Mouse (Mus musculus) myocyte (in vitro differentiated cells): Measurements from ENCODE around the gene Fam174b. TPM values are rescaled to one million over a fixed set of nuclear protein-coding genes. Genes with fewer than 3 reads are reported as not detected.

Source experiments
- H3K27me3 ChIP-seq: one replicate; pipeline ENCODE4 v1.6.1; 2011; ENCODE audit not compliant: control insufficient read depth, insufficient read depth, insufficient read length
- H3K36me3 ChIP-seq: one replicate; pipeline ENCODE4 v1.6.1; 2011; ENCODE audit not compliant: control insufficient read depth, insufficient read depth
- H3K4me2 ChIP-seq: one replicate; pipeline ENCODE4 v1.6.1; 2011; ENCODE audit warnings: low read depth, control low read depth
- H3K4me3 ChIP-seq: one replicate; pipeline ENCODE4 v1.5.1; 2011; ENCODE audit warnings: mild to moderate bottlenecking, control low read depth, moderate library complexity
- H3K79me2 ChIP-seq: one replicate; pipeline ENCODE4 v1.6.1; 2011; ENCODE audit not compliant: control insufficient read depth, insufficient read depth
- H3ac ChIP-seq: one replicate; pipeline ENCODE4 v1.6.1; 2011; ENCODE audit not compliant: control insufficient read depth, insufficient read length
- CEBPB ChIP-seq: IDR thresholded peaks from 2 replicates; pipeline ENCODE4 v1.6.1; 2011; ENCODE audit warnings: mild to moderate bottlenecking, moderate library complexity; ENCODE audit not compliant: poor library complexity, insufficient read depth, severe bottlenecking
- E2F4 ChIP-seq: IDR thresholded peaks from one replicate; pipeline ENCODE4 v1.6.1; 2011; ENCODE audit warnings: mild to moderate bottlenecking, control low read depth, moderate library complexity; ENCODE audit not compliant: insufficient read depth
- MAX ChIP-seq: IDR thresholded peaks from one replicate; pipeline ENCODE4 v1.6.1; 2011; ENCODE audit warnings: low read depth, mild to moderate bottlenecking, control low read depth
- MYOD1 ChIP-seq, 3 experiments: IDR thresholded peaks; one replicate each; pipeline ENCODE4 v1.6.1; 2011; ENCODE audit warnings: control low read depth in 2 of 3, low read depth in 2 of 3, mild to moderate bottlenecking in 2 of 3, moderate library complexity in 1 of 3; ENCODE audit not compliant: insufficient read length in 2 of 3, control insufficient read depth in 1 of 3
- MYOG ChIP-seq, 3 experiments: IDR thresholded peaks; one replicate each; pipeline ENCODE4 v1.6.1; 2011; ENCODE audit warnings: control low read depth in 2 of 3, low read depth in 2 of 3, mild to moderate bottlenecking in 2 of 3; ENCODE audit not compliant: insufficient read length in 2 of 3, control insufficient read depth in 1 of 3, insufficient read depth in 1 of 3
- POLR2A ChIP-seq: IDR thresholded peaks from one replicate; pipeline ENCODE4 v1.6.1; 2011; ENCODE audit warnings: low read depth, mild to moderate bottlenecking, control low read depth, moderate library complexity; ENCODE audit not compliant: insufficient read length
- POLR2AphosphoS2 ChIP-seq: IDR thresholded peaks from one replicate; pipeline ENCODE4 v1.6.1; 2011; ENCODE audit warnings: low read depth, control low read depth; ENCODE audit not compliant: insufficient read length
- REST ChIP-seq: IDR thresholded peaks from one replicate; pipeline ENCODE4 v1.6.1; 2011; ENCODE audit warnings: mild to moderate bottlenecking, control low read depth, moderate library complexity; ENCODE audit not compliant: insufficient read depth, insufficient read length
- SRF ChIP-seq: IDR thresholded peaks from one replicate; pipeline ENCODE4 v1.6.1; 2011; ENCODE audit warnings: low read depth; ENCODE audit not compliant: control insufficient read depth, insufficient read length
- TCF12 ChIP-seq: IDR thresholded peaks from one replicate; pipeline ENCODE4 v1.6.1; 2011; ENCODE audit warnings: mild to moderate bottlenecking, control low read depth; ENCODE audit not compliant: poor library complexity, insufficient read depth, severe bottlenecking
- TCF3 ChIP-seq: IDR thresholded peaks from one replicate; pipeline ENCODE4 v1.6.1; 2011; ENCODE audit warnings: low read depth, control low read depth; ENCODE audit not compliant: insufficient read length
- USF1 ChIP-seq: IDR thresholded peaks from one replicate; pipeline ENCODE4 v1.6.1; 2011; ENCODE audit warnings: low read depth, mild to moderate bottlenecking, control low read depth, moderate library complexity
- polyA plus RNA-seq: library from polyadenylated mRNA; unstranded; fragments of >200 nt; fragmentation: generic; extraction: Trizol; gene quantifications from one replicate; pipeline ENCODE4 v1.2.1, GENCODE M21; 2012; ENCODE audit warnings: missing spikeins

The Fam174b gene
- polyA plus RNA-seq, 1 experiment, result not detected

DNA sequence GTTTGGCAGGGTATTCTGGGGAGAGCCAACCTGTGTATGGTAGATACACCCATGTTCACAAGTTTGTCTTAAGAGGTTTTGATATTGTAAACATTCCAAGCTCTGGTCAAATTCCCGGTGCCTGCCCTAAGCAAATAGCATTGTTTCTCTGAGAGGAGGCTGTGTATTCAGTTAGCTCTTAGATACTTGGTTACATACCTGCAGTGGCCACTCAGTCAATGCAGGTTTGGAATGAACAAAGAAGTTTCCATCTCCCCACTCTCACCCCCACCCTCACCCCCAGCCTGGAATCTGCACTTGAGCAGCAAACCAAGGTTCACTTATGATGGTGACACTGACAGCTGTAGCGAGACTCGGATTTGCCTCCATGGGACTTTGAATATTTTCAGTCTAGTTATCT lies 52.5 kb downstream of the Fam174b start:
- Histone ChIP-seq H3K79me2 (no peaks in the 10 kb centered on the region), H3K4me2 (no peak overlapping the region), H3ac (no peak overlapping the region), H3K4me3 (no peak overlapping the region), H3K36me3 (no peaks in the 10 kb centered on the region), H3K27me3 (peaks cover 11% of the 10 kb centered on the region)
- no peak for TF ChIP-seq TCF12
- no peak for TF ChIP-seq MYOD1 (IDR thresholded peaks at IDR 0.05; ENCODE audit: control insufficient read depth in 1 of 3, insufficient read length in 2 of 3, low read depth in 2 of 3)
- TF ChIP-seq USF1, result no peak
- TF ChIP-seq SRF, result no peak
- TF ChIP-seq REST, result no peak
- no peak for TF ChIP-seq E2F4
- no peak for TF ChIP-seq MYOG (IDR thresholded peaks at IDR 0.05; ENCODE audit: control insufficient read depth in 1 of 3, insufficient read depth in 1 of 3, insufficient read length in 2 of 3, low read depth in 2 of 3)
- no peak for TF ChIP-seq TCF3
- no peak for TF ChIP-seq MAX
- TF ChIP-seq CEBPB, result no peak
- no peak for TF ChIP-seq POLR2AphosphoS2
- no peak for TF ChIP-seq POLR2A

DNA sequence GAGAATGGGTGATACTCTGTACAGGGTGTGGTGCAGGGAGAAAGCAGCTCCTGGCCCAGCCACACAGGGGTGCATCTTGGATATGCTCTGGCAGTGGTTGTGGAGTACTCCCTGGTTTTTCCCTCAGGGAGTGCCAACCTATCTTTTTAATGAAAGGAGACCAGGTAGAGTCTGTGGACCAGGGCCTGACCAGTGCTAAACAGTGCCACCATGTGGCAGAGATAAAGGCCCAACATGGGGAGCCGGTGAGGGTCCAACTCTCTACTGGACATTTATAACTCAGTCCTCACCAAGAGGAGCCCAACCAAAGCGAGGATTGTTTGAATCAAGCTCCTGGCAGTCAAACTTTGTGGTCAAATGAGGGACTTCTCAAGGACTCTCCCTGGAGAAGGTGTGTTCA lies 69.2 kb downstream of the Fam174b start:
- Histone ChIP-seq H3ac (no peak overlapping the region), H3K36me3 (no peaks in the 10 kb centered on the region), H3K79me2 (no peaks in the 10 kb centered on the region), H3K4me3 (no peak overlapping the region), H3K4me2 (no peak overlapping the region), H3K27me3 (peaks cover 23% of the 10 kb centered on the region)
- TF ChIP-seq USF1, result no peak
- no peak for TF ChIP-seq SRF
- no peak for TF ChIP-seq MYOD1 (IDR thresholded peaks at IDR 0.05; ENCODE audit: control insufficient read depth in 1 of 3, insufficient read length in 2 of 3, low read depth in 2 of 3)
- no peak for TF ChIP-seq TCF3
- no peak for TF ChIP-seq MAX

DNA sequence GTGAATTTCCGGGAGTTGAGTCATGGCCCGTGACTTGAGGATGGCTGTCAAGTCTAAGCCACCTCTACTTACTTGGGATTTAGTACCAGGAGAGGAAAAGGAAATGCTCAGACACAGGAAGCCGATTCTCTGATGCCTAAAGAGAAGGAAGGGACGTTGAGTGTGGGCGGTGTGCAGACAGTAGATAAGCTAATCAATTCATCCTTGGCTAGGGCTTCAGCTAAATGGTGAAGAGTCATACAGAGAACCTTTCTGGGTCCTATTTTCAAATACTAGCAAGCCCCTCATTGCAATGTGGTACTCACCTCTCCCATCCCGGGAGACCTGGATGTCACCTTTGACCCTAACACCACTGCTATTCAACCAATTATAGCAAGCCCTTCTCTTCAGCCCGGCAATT lies 71.3 kb downstream of the Fam174b start:
- H3ac ChIP-seq, result no peak overlapping the region
- no peak overlapping the region for H3K4me2 ChIP-seq
- no peaks in the 10 kb centered on the region for H3K79me2 ChIP-seq
- H3K27me3 ChIP-seq, result peaks cover 23% of the 10 kb centered on the region
- H3K4me3 ChIP-seq, result no peak overlapping the region
- TF ChIP-seq POLR2A (no peak), POLR2AphosphoS2 (no peak), TCF12 (no peak), MYOG (IDR thresholded peaks at IDR 0.05; ENCODE audit: control insufficient read depth in 1 of 3, insufficient read depth in 1 of 3, insufficient read length in 2 of 3, low read depth in 2 of 3) (no peak), SRF (no peak), CEBPB (no peak), TCF3 (no peak), REST (no peak)
- H3K36me3 ChIP-seq, result no peaks in the 10 kb centered on the region

DNA sequence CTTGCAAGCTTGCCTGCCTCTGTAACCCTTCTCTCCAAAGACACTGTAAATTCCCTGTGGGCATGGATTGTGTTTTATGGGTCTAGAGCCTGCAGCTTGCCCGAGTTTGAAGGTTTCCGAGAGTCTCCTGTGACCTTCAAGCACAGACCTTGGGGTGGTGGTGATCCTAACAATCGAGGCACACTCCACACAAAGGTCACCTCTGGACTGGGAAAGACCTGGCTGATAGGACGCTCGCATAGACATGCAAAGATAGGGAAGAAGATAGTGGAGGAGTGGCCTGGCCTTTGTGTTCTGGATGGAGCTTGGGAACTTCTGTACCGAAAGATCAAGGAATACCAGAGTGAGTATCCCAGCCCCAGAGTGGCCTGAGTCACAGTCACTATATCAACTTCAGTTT lies 72.1 kb downstream of the Fam174b start:
- Histone ChIP-seq H3K4me3 (no peak overlapping the region), H3K27me3 (peaks cover 23% of the 10 kb centered on the region), H3K4me2 (no peak overlapping the region), H3ac (no peak overlapping the region), H3K36me3 (no peaks in the 10 kb centered on the region), H3K79me2 (no peaks in the 10 kb centered on the region)
- TF ChIP-seq USF1 (no peak), POLR2A (no peak), CEBPB (no peak), POLR2AphosphoS2 (no peak), TCF3 (no peak), MAX (no peak)

DNA sequence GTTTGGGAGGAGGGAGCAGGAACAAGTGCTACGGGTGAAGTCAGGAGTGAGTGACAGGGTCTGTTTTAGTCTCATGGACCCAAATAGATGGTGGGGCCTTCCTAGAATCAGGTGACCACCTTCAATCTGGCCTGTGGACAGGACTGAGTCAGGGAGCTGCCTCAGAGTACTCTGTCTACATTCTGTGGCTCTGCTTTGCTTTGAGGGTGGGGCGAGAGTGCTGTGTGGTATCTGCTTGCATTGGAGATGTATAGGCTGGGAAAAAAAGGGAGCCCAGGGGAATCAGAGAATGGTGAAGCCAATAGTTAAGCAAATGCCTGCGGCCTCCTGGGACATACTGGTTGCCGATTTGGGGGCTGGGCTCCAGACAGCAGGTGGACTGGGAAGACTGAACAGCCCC lies 73.8 kb downstream of the Fam174b start:
- no peaks in the 10 kb centered on the region for H3K36me3 ChIP-seq
- no peak overlapping the region for H3K4me2 ChIP-seq
- H3K27me3 ChIP-seq, result peaks cover 27% of the 10 kb centered on the region
- H3K4me3 ChIP-seq, result no peak overlapping the region
- no peak overlapping the region for H3ac ChIP-seq
- TF ChIP-seq POLR2A (no peak), TCF3 (no peak), MYOD1 (IDR thresholded peaks at IDR 0.05; ENCODE audit: control insufficient read depth in 1 of 3, insufficient read length in 2 of 3, low read depth in 2 of 3) (no peak), E2F4 (no peak), TCF12 (no peak), POLR2AphosphoS2 (no peak)
- H3K79me2 ChIP-seq, result no peaks in the 10 kb centered on the region

DNA sequence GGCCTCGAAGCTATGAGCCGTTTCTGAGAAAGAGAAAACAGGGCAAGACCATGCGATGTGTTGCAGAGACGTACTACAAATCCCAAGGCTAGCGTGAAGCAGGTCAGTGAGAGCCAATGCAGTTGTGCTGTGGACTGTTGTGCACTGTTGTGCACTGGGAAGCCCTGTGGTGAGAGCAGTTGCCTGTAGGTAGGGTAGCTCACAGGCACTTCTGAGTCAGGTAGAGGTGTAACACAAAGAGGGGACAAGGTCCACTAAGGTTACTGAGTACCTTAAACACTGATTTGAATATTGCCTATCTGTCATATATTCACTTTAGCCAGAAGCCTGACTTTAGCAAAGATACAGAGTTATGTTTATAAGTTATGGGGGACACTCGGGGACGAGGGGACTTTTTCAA lies 74.4 kb downstream of the Fam174b start:
- no peak for TF ChIP-seq MYOG (IDR thresholded peaks at IDR 0.05; ENCODE audit: control insufficient read depth in 1 of 3, insufficient read depth in 1 of 3, insufficient read length in 2 of 3, low read depth in 2 of 3)
- no peak for TF ChIP-seq TCF3
- TF ChIP-seq USF1, result no peak
- TF ChIP-seq CEBPB, result no peak
- no peak for TF ChIP-seq MYOD1 (IDR thresholded peaks at IDR 0.05; ENCODE audit: control insufficient read depth in 1 of 3, insufficient read length in 2 of 3, low read depth in 2 of 3)
- no peak for TF ChIP-seq TCF12
- no peak for TF ChIP-seq POLR2AphosphoS2
- TF ChIP-seq MAX, result no peak
- TF ChIP-seq POLR2A, result no peak
- TF ChIP-seq REST, result no peak
- no peak for TF ChIP-seq SRF
- TF ChIP-seq E2F4, result no peak
- Histone ChIP-seq H3K4me3 (no peak overlapping the region), H3ac (no peak overlapping the region), H3K4me2 (no peak overlapping the region), H3K36me3 (no peaks in the 10 kb centered on the region), H3K27me3 (peaks cover 27% of the 10 kb centered on the region), H3K79me2 (no peaks in the 10 kb centered on the region)
